Mouse (Mus musculus) forebrain, embryonic 16.5 days (tissue): ENCODE measurements around the gene Dcakd. TPM values are rescaled to one million over a fixed set of nuclear protein-coding genes. Genes with fewer than 3 reads are reported as not detected.

Source experiments
- ATAC-seq: fragments of 200-750 bp; cut with Nextera tagmentation; 2 replicates; pipeline ENCODE4 v1.8.0; 2017; ENCODE audit warnings: mild to moderate bottlenecking, moderate library complexity
- H3K27ac ChIP-seq: fragments of 300-500 bp; sonication (generic); 2 replicates; pipeline ENCODE4 v1.5.1; 2014; ENCODE audit warnings: low read length, control low read depth
- H3K27me3 ChIP-seq: fragments of 300-500 bp; sonication (generic); replicated peaks from 2 replicates; pipeline ENCODE4 v1.6.1; 2014; ENCODE audit warnings: low read length; ENCODE audit not compliant: control insufficient read depth, insufficient read depth
- H3K36me3 ChIP-seq: fragments of 300-500 bp; sonication (generic); 2 replicates; pipeline ENCODE4 v1.6.1; 2014; ENCODE audit not compliant: control insufficient read depth, insufficient read depth
- H3K4me1 ChIP-seq: fragments of 300-500 bp; sonication (generic); replicated peaks from 2 replicates; pipeline ENCODE4 v1.6.1; 2014; ENCODE audit warnings: low read length; ENCODE audit not compliant: control insufficient read depth, insufficient read depth
- H3K4me2 ChIP-seq: fragments of 300-500 bp; sonication (generic); 2 replicates; pipeline ENCODE4 v1.6.1; 2014; ENCODE audit warnings: mild to moderate bottlenecking, low read length, control low read depth
- H3K4me3 ChIP-seq: fragments of 300-500 bp; sonication (generic); replicated peaks from 2 replicates; pipeline ENCODE4 v1.5.1; 2014; ENCODE audit warnings: mild to moderate bottlenecking, low read length, control low read depth
- H3K9ac ChIP-seq: fragments of 300-500 bp; sonication (generic); replicated peaks from 2 replicates; pipeline ENCODE4 v1.6.1; 2014; ENCODE audit warnings: low read depth, low read length, control low read depth
- H3K9me3 ChIP-seq: fragments of 300-500 bp; sonication (generic); 2 replicates; pipeline ENCODE4 v1.6.1; 2016; ENCODE audit warnings: low read length; ENCODE audit not compliant: control insufficient read depth
- WGBS: fragments of 180-500 bp; shearing (Covaris S2); extraction: QIAGEN DNeasy Blood & Tissue Kit; methylation state at CpG from one replicate; pipeline ENCODE4 v1.1.7; 2014; 5-methylcytosine and 5-hydroxymethylcytosine counted together
- polyA plus RNA-seq: library from polyadenylated mRNA; unstranded; fragments of >200 nt; fragmentation: Nextera tagmentation; extraction: Ambion mirVana; gene quantifications from 2 replicates; pipeline ENCODE4 v1.2.1, GENCODE M21; 2015

The Dcakd gene
- polyA plus RNA-seq, 1 experiment from 2014 or later, result 166 TPM

DNA sequence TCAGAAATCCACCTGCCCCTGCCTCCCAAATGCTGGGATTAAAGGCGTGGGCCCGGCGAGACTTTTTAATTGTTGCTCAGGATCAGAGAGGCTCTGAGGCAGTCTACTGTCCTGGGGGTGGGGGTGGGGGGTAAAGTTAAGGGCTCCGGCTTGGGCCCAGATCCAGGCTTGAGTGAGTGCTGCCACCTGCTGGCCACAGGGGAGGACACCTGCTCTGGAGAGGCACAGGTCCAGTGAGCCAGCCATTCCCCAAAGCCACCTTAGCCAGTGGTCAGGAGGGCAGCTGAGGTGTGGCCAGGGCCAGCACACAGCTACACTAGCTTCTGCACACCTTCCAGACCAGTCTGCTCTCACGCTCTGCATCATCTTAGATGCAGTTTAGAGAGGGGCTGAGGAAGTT lies 35.2 kb downstream of the Dcakd start:
- H3K4me1 ChIP-seq, result peaks cover 17% of the 10 kb centered on the region
- no peak overlapping the region for H3K9ac ChIP-seq
- ATAC-seq, result 0 out of 2 replicates have a peak, but pooled peaks have one; percentile 16
- WGBS, result 5% methylated on average over 5 of the region's 5 CpGs
- no peak overlapping the region for H3K27ac ChIP-seq
- H3K4me2 ChIP-seq, result no peak overlapping the region
- peaks cover 16% of the 10 kb centered on the region for H3K27me3 ChIP-seq
- no peaks in the 10 kb centered on the region for H3K9me3 ChIP-seq
- no peak overlapping the region for H3K4me3 ChIP-seq
- H3K36me3 ChIP-seq, result peaks cover 20% of the 10 kb centered on the region

DNA sequence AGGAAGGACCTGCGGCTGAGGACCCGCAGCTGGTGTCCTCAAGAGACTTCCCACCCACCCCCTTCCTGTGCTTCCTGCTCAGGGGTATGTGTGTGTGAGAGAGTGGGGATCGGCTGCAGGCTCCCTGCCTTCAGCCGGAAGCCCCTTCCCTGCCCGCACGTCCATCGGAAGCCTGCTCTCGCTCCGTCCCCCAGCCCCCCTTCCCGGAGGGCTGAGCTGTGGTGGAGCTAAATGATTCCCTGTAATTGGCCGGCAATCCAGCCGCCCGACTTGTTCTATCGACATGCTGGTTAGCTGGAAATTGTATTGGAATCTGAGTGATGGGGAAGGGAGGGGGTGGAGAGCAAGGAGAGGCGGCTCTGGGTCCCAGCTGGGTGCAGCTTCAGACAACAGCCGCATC lies 36.5 kb downstream of the Dcakd start:
- Histone ChIP-seq H3K4me2 (peak overlapping the region; percentile 41), H3K36me3 (peaks cover 18% of the 10 kb centered on the region), H3K9me3 (no peaks in the 10 kb centered on the region), H3K27me3 (peaks cover 16% of the 10 kb centered on the region), H3K9ac (peak overlapping the region; percentile 18), H3K4me3 (no peak overlapping the region), H3K27ac (no peak overlapping the region), H3K4me1 (peaks cover 17% of the 10 kb centered on the region)
- 4% methylated on average over 16 of the region's 16 CpGs for WGBS
- peak; percentile 27; the same call in 1 of the 2 replicates for ATAC-seq

DNA sequence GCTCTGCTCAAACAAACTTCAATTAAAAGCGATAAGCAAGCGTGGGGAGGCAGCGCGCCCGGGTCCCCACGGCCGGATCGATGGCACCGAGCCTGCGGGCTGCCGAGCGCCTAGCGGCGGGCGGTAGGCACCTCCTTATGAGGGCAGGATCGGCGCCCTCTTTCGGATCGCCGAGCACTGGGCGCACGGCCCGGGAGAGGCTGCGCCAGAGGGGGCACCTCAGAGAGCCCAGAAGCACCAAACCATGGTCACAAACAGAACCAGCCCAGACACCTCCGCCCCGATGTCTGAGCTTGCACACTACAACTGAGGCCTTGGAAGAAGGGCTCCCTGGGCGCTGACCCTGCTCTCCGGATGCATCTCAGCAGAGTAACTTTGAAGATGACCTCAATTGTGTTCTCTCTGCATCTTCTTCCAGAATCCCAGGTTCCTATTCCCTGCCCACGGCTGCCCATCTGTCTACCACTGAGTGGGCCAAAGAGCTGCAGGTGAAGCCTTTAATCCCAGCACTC lies 37.9 kb downstream of the Dcakd start:
- peak; percentile 57 for ATAC-seq
- Histone ChIP-seq H3K36me3 (peaks cover 8% of the 10 kb centered on the region; the same call in 1 of the 2 replicates), H3K4me1 (peaks cover 17% of the 10 kb centered on the region), H3K9me3 (no peaks in the 10 kb centered on the region), H3K27me3 (peaks cover 16% of the 10 kb centered on the region), H3K9ac (peak overlapping the region; percentile 55), H3K27ac (no peak overlapping the region), H3K4me2 (peak overlapping the region; percentile 71), H3K4me3 (peak overlapping the region; percentile 39)
- WGBS, result 1% methylated on average over 29 of the region's 29 CpGs

DNA sequence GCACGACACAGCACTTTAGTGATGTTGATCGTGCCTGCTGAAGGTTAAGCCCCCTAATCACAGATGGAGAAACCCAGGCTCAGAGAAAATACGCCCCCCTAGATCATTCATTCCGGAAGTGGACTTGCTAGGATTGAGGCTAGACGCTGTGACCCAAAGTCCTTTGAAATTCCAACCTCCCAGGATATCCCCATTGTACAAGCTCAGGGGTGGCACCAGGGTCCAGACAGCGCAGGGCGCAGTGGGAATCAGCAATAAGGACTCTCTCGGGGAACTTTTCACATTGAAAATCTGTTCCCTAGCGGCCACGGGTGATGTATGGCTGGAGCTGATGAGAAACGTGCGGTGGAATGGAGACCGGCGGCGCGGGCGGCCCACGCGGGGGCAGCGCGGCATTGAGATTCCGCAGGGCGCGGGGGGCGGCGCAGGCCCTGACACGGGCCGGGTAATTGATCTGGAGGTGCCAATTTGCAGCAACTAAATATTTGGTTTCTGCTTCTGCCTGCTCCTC lies 38.4 kb downstream of the Dcakd start:
- no peak for ATAC-seq
- Histone ChIP-seq H3K4me1 (peaks cover 19% of the 10 kb centered on the region), H3K4me2 (peak overlapping the region; percentile 71), H3K4me3 (peak overlapping the region; percentile 39), H3K27ac (no peak overlapping the region), H3K9me3 (no peaks in the 10 kb centered on the region), H3K36me3 (peaks cover 6% of the 10 kb centered on the region; the same call in 1 of the 2 replicates), H3K27me3 (peaks cover 16% of the 10 kb centered on the region), H3K9ac (peak overlapping the region; percentile 55)
- whole genome bisulfite sequencing, result 7% methylated on average over 28 of the region's 28 CpGs

DNA sequence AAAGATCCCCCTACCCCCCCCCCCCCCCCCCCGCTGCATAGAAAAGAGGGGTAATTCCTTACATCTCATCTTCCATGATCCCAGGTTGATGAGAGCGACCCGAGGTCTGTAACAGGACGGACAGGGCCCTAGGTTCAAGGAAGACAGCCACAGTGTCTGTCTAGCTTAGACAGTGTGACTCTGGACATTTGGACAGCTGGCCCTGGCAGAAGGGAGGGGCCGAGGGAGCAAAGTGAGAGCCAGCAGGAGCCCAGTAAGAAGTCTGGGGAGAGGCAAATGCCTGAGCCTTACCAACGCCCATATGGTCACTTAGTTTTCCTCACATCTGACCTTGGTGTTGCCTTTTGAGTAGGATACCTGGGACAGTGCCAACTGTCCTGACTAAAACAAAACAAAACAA lies 43.0 kb downstream of the Dcakd start:
- Histone ChIP-seq H3K9me3 (no peaks in the 10 kb centered on the region), H3K4me2 (no peak overlapping the region), H3K4me1 (peaks cover 11% of the 10 kb centered on the region), H3K9ac (no peak overlapping the region), H3K36me3 (no peaks in the 10 kb centered on the region), H3K4me3 (no peak overlapping the region), H3K27me3 (peaks cover 9% of the 10 kb centered on the region), H3K27ac (no peak overlapping the region)
- no peak for ATAC-seq
- 66% methylated on average over 6 of the region's 6 CpGs for WGBS

DNA sequence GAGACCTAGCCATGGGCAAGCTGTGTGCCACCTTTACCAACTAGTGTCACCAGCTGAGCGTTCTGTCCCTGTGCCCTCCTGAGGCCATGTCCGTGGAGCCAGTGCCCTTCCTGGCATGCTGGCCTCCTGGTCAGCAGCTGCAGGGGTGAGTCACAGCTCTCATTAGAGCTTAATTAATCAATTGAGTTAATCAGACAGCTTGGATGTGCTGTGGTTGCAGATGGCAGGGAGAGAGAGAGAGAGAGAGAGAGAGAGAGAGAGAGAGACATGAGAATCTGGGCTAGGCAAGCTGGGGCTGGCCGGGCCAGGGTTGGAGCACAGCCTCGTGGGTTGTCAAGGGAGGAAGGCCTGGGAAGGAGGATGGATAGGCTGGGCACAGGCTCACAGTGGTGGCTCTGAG lies 43.5 kb downstream of the Dcakd start:
- no peak for ATAC-seq
- H3K27ac ChIP-seq, result no peak overlapping the region

DNA sequence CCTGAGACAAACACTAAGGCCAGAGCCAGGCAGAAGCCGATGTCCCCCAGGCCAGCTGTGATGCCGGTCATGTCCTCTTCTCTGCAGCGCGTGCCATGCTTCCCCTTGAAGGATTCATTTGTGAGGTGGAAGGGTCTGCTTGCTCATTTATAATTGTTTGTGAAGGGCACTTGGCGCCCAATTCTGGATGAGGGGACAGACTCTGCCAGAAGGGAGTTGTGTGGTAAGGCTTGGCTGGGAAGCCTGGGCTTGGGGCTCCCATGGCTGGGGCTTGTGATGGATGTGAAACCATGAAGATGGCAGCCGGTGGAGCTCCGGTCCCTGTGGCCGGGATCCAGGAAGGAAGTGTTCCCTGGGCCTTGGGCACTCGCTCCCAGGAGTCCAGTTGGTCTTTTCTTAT lies 44.0 kb downstream of the Dcakd start:
- peaks cover 4% of the 10 kb centered on the region; the same call in 1 of the 2 replicates for H3K4me1 ChIP-seq
- H3K27ac ChIP-seq, result no peak overlapping the region
- H3K9ac ChIP-seq, result no peak overlapping the region
- no peaks in the 10 kb centered on the region for H3K36me3 ChIP-seq
- H3K4me3 ChIP-seq, result no peak overlapping the region
- no peaks in the 10 kb centered on the region for H3K9me3 ChIP-seq
- peaks cover 5% of the 10 kb centered on the region for H3K27me3 ChIP-seq
- WGBS, result 92% methylated on average over 9 of the region's 9 CpGs
- no peak overlapping the region for H3K4me2 ChIP-seq
- no peak for ATAC-seq

More for the DNA sequence above, 43.5 kb downstream of the Dcakd start:
- Histone ChIP-seq H3K4me3 (no peak overlapping the region), H3K9ac (no peak overlapping the region), H3K27me3 (peaks cover 9% of the 10 kb centered on the region), H3K4me2 (no peak overlapping the region), H3K9me3 (no peaks in the 10 kb centered on the region), H3K36me3 (no peaks in the 10 kb centered on the region), H3K4me1 (peaks cover 5% of the 10 kb centered on the region)
- 38% methylated on average over 4 of the region's 4 CpGs for WGBS

DNA sequence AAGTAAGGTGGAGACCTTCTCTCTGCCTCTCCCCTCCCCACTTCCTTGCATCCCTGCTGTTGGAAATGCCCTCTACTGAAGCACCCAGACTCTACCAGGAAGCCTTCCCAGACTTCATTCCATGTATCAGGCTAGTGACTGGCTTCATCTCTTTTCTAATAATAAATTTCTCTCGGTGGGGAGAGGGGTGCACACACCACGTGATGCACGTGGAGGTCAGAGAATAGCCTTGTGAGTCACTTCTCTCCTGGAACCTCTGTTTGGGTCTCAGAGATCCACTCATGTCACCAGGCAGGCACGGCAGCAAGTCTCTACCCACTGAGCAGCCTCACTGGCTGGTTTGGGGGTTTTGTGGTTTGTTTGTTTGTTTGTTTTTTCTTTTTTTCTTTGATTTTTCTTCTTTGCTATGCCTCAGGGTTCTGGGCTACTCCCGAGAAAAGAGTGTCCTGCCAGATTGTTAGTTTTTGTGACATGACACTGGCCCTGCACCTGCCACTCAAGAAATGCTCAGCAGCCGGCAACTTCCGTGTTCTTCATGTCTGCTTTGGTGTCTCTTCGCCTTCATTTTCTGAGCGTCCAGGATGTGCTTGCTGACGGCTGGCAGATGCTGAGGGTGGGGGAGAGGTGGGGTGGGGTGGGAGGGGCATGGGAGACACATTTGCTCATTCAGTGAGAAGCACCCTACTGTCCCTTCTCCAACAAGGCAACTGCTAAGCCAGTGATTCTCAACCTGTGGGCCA lies 46.8 kb downstream of the Dcakd start:
- H3K27me3 ChIP-seq, result no peaks in the 10 kb centered on the region
- no peak overlapping the region for H3K27ac ChIP-seq
- no peak overlapping the region for H3K4me2 ChIP-seq
- H3K9ac ChIP-seq, result no peak overlapping the region
- H3K36me3 ChIP-seq, result no peaks in the 10 kb centered on the region
- H3K4me3 ChIP-seq, result no peak overlapping the region
- 70% methylated on average over 10 of the region's 10 CpGs for WGBS
- no peak for ATAC-seq
- H3K9me3 ChIP-seq, result no peaks in the 10 kb centered on the region
- peaks cover 4% of the 10 kb centered on the region; the same call in 1 of the 2 replicates for H3K4me1 ChIP-seq

DNA sequence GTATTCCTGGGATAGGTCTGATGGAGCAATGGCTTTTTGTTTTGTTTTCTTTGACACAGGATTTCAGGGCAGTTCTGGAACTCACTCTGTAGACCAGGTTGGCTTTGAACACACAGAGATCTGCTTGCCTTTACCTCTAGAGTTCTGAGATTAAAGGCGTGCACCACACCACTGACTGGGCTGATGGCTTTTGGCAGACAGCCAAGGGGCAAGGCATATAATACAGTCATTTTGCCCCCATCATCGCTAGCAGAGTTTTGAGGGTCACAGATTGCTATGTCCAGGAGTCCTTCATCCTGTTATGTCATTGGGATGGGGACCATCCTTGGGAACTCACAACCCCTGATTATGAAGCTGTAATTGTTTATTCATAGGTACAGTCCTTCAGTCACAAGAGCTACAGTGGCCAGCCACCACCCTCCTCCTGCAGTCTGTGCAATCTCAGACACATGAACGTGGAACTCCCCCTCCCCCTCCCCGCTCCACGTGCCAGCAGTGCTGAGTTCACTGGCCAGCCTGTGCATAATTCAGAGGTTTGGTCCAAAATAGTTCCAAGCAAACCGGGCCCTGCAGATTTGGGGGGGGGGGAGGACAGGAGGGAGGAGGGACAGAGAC lies 50.0 kb downstream of the Dcakd start:
- Histone ChIP-seq H3K27ac (no peak overlapping the region), H3K4me3 (no peak overlapping the region), H3K9ac (no peak overlapping the region), H3K9me3 (no peaks in the 10 kb centered on the region), H3K4me1 (no peaks in the 10 kb centered on the region), H3K27me3 (no peaks in the 10 kb centered on the region), H3K4me2 (no peak overlapping the region), H3K36me3 (no peaks in the 10 kb centered on the region)
- WGBS, result 44% methylated on average over 6 of the region's 6 CpGs
- ATAC-seq, result no peak
